Mouse (Mus musculus) kidney, postnatal 10 days (tissue): Measurements from ENCODE around the gene Ube2g1.
A peak's percentile ranks its signal among the peaks of the same experiment; 100 is the strongest.
"Not testable (repeated sequence)": the region's sequence is repeated elsewhere in the genome, so short reads cannot be mapped to it uniquely, and the experiment has no call there.

ENCODE experiments used
- DNase-seq: peaks from one replicate; pipeline ENCODE4 v3.0.0; 2021; ENCODE audit warnings: mixed read lengths

Gene Ube2g1

GRCm38 (mm10) chr11:72607469-72608070 lies 487 bp downstream of the Ube2g1 start:
- DNase-seq = peak; percentile 93

- peak; percentile 96 for DNase-seq
These were observed 1.1 kb downstream of the Ube2g1 start for GRCm38 (mm10) chr11:72608071-72608679.

GRCm38 (mm10) chr11:72609242-72609641 lies 2.2 kb downstream of the Ube2g1 start:
- DNase-seq = no peak

- DNase-seq = not testable (repeated sequence)
These were observed 7.3 kb downstream of the Ube2g1 start for GRCm38 (mm10) chr11:72614336-72614735.

- no peak for DNase-seq
These were observed 8.8 kb downstream of the Ube2g1 start for GRCm38 (mm10) chr11:72615931-72616330.

- no peak for DNase-seq
These were observed 11.4 kb downstream of the Ube2g1 start for GRCm38 (mm10) chr11:72618476-72618875.

GRCm38 (mm10) chr11:72642730-72643129 lies 35.6 kb downstream of the Ube2g1 start:
- no peak for DNase-seq

- peak; percentile 67 for DNase-seq
These were observed 38.3 kb downstream of the Ube2g1 start for GRCm38 (mm10) chr11:72645386-72645785.

GRCm38 (mm10) chr11:72650347-72650746 lies 43.3 kb downstream of the Ube2g1 start:
- DNase-seq = no peak

GRCm38 (mm10) chr11:72659918-72660317 lies 52.8 kb downstream of the Ube2g1 start:
- DNase-seq = no peak

- DNase-seq = no peak
These were observed 53.3 kb downstream of the Ube2g1 start for GRCm38 (mm10) chr11:72660359-72660758.

GRCm38 (mm10) chr11:72664641-72665040 lies 57.6 kb downstream of the Ube2g1 start:
- no peak for DNase-seq

GRCm38 (mm10) chr11:72670634-72671033 lies 63.6 kb downstream of the Ube2g1 start:
- no peak for DNase-seq

- DNase-seq = no peak
These were observed 64.4 kb downstream of the Ube2g1 start for GRCm38 (mm10) chr11:72671294-72671988.

GRCm38 (mm10) chr11:72672438-72672837 lies 65.4 kb downstream of the Ube2g1 start:
- DNase-seq = no peak

GRCm38 (mm10) chr11:72675280-72675679 lies 68.2 kb downstream of the Ube2g1 start:
- no peak for DNase-seq

GRCm38 (mm10) chr11:72680726-72681125 lies 73.6 kb downstream of the Ube2g1 start:
- DNase-seq = no peak

- DNase-seq = no peak
These were observed 76.3 kb downstream of the Ube2g1 start for GRCm38 (mm10) chr11:72683402-72683801.

GRCm38 (mm10) chr11:72686697-72687096 lies 79.6 kb downstream of the Ube2g1 start:
- no peak for DNase-seq

GRCm38 (mm10) chr11:72688242-72688641 lies 81.2 kb downstream of the Ube2g1 start:
- DNase-seq = peak; percentile 33

- DNase-seq = no peak
These were observed 82.0 kb downstream of the Ube2g1 start for GRCm38 (mm10) chr11:72689115-72689514.

GRCm38 (mm10) chr11:72689551-72690510 lies 82.7 kb downstream of the Ube2g1 start, which contains the start of gene Ankfy1:
Ankfy1 (plus strand) TSS chr11:72690006.
- peak; percentile 98 for DNase-seq

- no peak for DNase-seq
These were observed 85.3 kb downstream of the Ube2g1 start for GRCm38 (mm10) chr11:72692353-72692752.
